Mouse (Mus musculus) neural tube, embryonic 11.5 days (tissue): ENCODE results near the gene Ttc28. TPM values are rescaled to one million over a fixed set of nuclear protein-coding genes. Genes with fewer than 3 reads are reported as not detected.
A peak's percentile ranks its signal among the peaks of the same experiment; 100 is the strongest.
"Not testable (repeated sequence)": the region's sequence is repeated elsewhere in the genome, so short reads cannot be mapped to it uniquely, and the experiment has no call there.

Experiments
- ATAC-seq: fragments of 200-750 bp; cut with Nextera tagmentation; 2 replicates; pipeline ENCODE4 v1.8.0; 2017; ENCODE audit warnings: moderate number of reproducible peaks, mild to moderate bottlenecking, moderate TSS enrichment, moderate library complexity; ENCODE audit not compliant: insufficient read depth, low FRiP score, low TSS enrichment
- DNase-seq: peaks from one replicate; pipeline ENCODE4 v3.0.0-alpha.2; 2015; ENCODE audit warnings: low spot score
- H3K27ac ChIP-seq: fragments of 300-500 bp; sonication (generic); 2 replicates; pipeline ENCODE4 v1.5.1; 2014; ENCODE audit warnings: low read depth, mild to moderate bottlenecking, low read length
- H3K27me3 ChIP-seq: fragments of 300-500 bp; sonication (generic); 2 replicates; pipeline ENCODE4 v1.6.1; 2014; ENCODE audit warnings: mild to moderate bottlenecking, low read length, mixed read lengths; ENCODE audit not compliant: control insufficient read depth, insufficient read depth
- H3K36me3 ChIP-seq: fragments of 300-500 bp; sonication (generic); 2 replicates; pipeline ENCODE4 v1.6.1; 2014; ENCODE audit warnings: mild to moderate bottlenecking, low read length, moderate library complexity, mixed read lengths; ENCODE audit not compliant: control insufficient read depth, insufficient read depth
- H3K4me1 ChIP-seq: fragments of 300-500 bp; sonication (generic); 2 replicates; pipeline ENCODE4 v1.6.1; 2014; ENCODE audit warnings: low read length, mixed read lengths; ENCODE audit not compliant: control insufficient read depth, insufficient read depth
- H3K4me2 ChIP-seq: fragments of 300-500 bp; sonication (generic); 2 replicates; pipeline ENCODE4 v1.6.1; 2014; ENCODE audit warnings: low read depth, mild to moderate bottlenecking, moderate library complexity
- H3K4me3 ChIP-seq: fragments of 300-500 bp; sonication (generic); 2 replicates; pipeline ENCODE4 v1.5.1; 2014; ENCODE audit warnings: low read depth, low read length
- H3K9ac ChIP-seq: fragments of 300-500 bp; sonication (generic); 2 replicates; pipeline ENCODE4 v1.6.1; 2014; ENCODE audit warnings: mild to moderate bottlenecking, low read length
- H3K9me3 ChIP-seq: fragments of 300-500 bp; sonication (generic); 2 replicates; pipeline ENCODE4 v1.6.1; 2016; ENCODE audit warnings: low read length; ENCODE audit not compliant: control insufficient read depth
- WGBS: fragments of 180-500 bp; shearing (Covaris S2); extraction: QIAGEN DNeasy Blood & Tissue Kit; methylation state at CpG from one replicate; pipeline ENCODE4 v1.1.7; 2014; 5-methylcytosine and 5-hydroxymethylcytosine counted together
- polyA plus RNA-seq: library from polyadenylated mRNA; unstranded; fragments of >200 nt; fragmentation: Nextera tagmentation; extraction: Ambion mirVana; gene quantifications from 2 replicates; pipeline ENCODE4 v1.2.1, GENCODE M21; 2014

The Ttc28 gene
- polyA plus RNA-seq, 1 experiment from 2014 or later, result 16.1 TPM

- Histone ChIP-seq H3K36me3 (no peaks in the 10 kb centered on the region), H3K27me3 (no peaks in the 10 kb centered on the region), H3K4me2 (no peak overlapping the region), H3K4me1 (no peaks in the 10 kb centered on the region), H3K4me3 (no peak overlapping the region), H3K9ac (no peak overlapping the region), H3K9me3 (no peaks in the 10 kb centered on the region), H3K27ac (no peak overlapping the region)
- DNase-seq (peak; percentile 54), ATAC-seq (no peak)
These were observed 4.9 kb upstream of the Ttc28 start for GRCm38 (mm10) chr5:110874711-110875110.

GRCm38 (mm10) chr5:110875286-110875685 lies 4.3 kb upstream of the Ttc28 start:
- ATAC-seq (no peak), DNase-seq (no peak)
- no peaks in the 10 kb centered on the region for H3K9me3 ChIP-seq
- peaks cover 2% of the 10 kb centered on the region; the same call in 1 of the 2 replicates for H3K4me1 ChIP-seq
- no peak overlapping the region for H3K9ac ChIP-seq
- 86% methylated on average over 1 of the region's 1 CpGs for WGBS
- H3K4me2 ChIP-seq, result no peak overlapping the region
- H3K27me3 ChIP-seq, result no peaks in the 10 kb centered on the region
- no peaks in the 10 kb centered on the region for H3K36me3 ChIP-seq
- H3K4me3 ChIP-seq, result no peak overlapping the region
- no peak overlapping the region for H3K27ac ChIP-seq

GRCm38 (mm10) chr5:110877666-110878505 lies 1.7 kb upstream of the Ttc28 start:
- H3K4me3 ChIP-seq, result no peak overlapping the region
- WGBS, result 64% methylated on average over 5 of the region's 5 CpGs
- no peak overlapping the region for H3K9ac ChIP-seq
- ATAC-seq, result no peak
- H3K27me3 ChIP-seq, result no peaks in the 10 kb centered on the region
- no peaks in the 10 kb centered on the region for H3K9me3 ChIP-seq
- H3K27ac ChIP-seq, result no peak overlapping the region
- no peak for DNase-seq
- H3K36me3 ChIP-seq, result no peaks in the 10 kb centered on the region
- no peak overlapping the region for H3K4me2 ChIP-seq
- peaks cover 4% of the 10 kb centered on the region; the same call in 1 of the 2 replicates for H3K4me1 ChIP-seq

GRCm38 (mm10) chr5:110878526-110878925 lies 1.1 kb upstream of the Ttc28 start:
- not testable (repeated sequence) for ATAC-seq, H3K36me3 ChIP-seq
- 97% methylated on average over 1 of the region's 1 CpGs for WGBS

GRCm38 (mm10) chr5:110879042-110879441 lies 561 bp upstream of the Ttc28 start:
- DNase-seq (no peak), ATAC-seq (no peak)
- H3K9ac ChIP-seq, result peak overlapping the region; percentile 94
- H3K4me2 ChIP-seq, result peak overlapping the region; percentile 66
- H3K9me3 ChIP-seq, result no peaks in the 10 kb centered on the region
- peaks cover 4% of the 10 kb centered on the region; the same call in 1 of the 2 replicates for H3K4me1 ChIP-seq
- no peak overlapping the region for H3K27ac ChIP-seq
- H3K27me3 ChIP-seq, result no peaks in the 10 kb centered on the region
- no peaks in the 10 kb centered on the region for H3K36me3 ChIP-seq
- WGBS, result 65% methylated on average over 7 of the region's 7 CpGs
- H3K4me3 ChIP-seq, result peak overlapping the region; percentile 81

More at GRCm38 (mm10) chr5:110878526-110878925, 1.1 kb upstream of the Ttc28 start:
- H3K27ac ChIP-seq, H3K4me2 ChIP-seq, H3K4me1 ChIP-seq, H3K27me3 ChIP-seq, H3K4me3 ChIP-seq, DNase-seq, H3K9ac ChIP-seq, H3K9me3 ChIP-seq: not testable (repeated sequence)

GRCm38 (mm10) chr5:110888596-110888995 lies 9.0 kb downstream of the Ttc28 start:
- WGBS, result 88% methylated on average over 4 of the region's 4 CpGs
- DNase-seq, result no peak

GRCm38 (mm10) chr5:110889945-110890344 lies 10.3 kb downstream of the Ttc28 start:
- ATAC-seq, result no peak
- Histone ChIP-seq H3K9me3 (no peaks in the 10 kb centered on the region), H3K4me2 (no peak overlapping the region), H3K9ac (no peak overlapping the region), H3K27ac (no peak overlapping the region), H3K36me3 (peaks cover 2% of the 10 kb centered on the region; the same call in 1 of the 2 replicates), H3K4me1 (no peaks in the 10 kb centered on the region), H3K4me3 (no peak overlapping the region), H3K27me3 (no peaks in the 10 kb centered on the region)
- WGBS, result 81% methylated on average over 1 of the region's 1 CpGs
- no peak for DNase-seq

More at GRCm38 (mm10) chr5:110888596-110888995, 9.0 kb downstream of the Ttc28 start:
- no peak overlapping the region for H3K9ac ChIP-seq
- H3K4me1 ChIP-seq, result no peaks in the 10 kb centered on the region
- H3K36me3 ChIP-seq, result peaks cover 2% of the 10 kb centered on the region; the same call in 1 of the 2 replicates
- H3K4me3 ChIP-seq, result no peak overlapping the region
- ATAC-seq, result no peak
- no peaks in the 10 kb centered on the region for H3K27me3 ChIP-seq
- H3K4me2 ChIP-seq, result no peak overlapping the region
- no peak overlapping the region for H3K27ac ChIP-seq
- H3K9me3 ChIP-seq, result no peaks in the 10 kb centered on the region

GRCm38 (mm10) chr5:110890561-110890960 lies 11.0 kb downstream of the Ttc28 start:
- Histone ChIP-seq H3K9me3 (no peaks in the 10 kb centered on the region), H3K27ac (no peak overlapping the region), H3K36me3 (peaks cover 2% of the 10 kb centered on the region; the same call in 1 of the 2 replicates), H3K9ac (no peak overlapping the region), H3K4me3 (no peak overlapping the region), H3K27me3 (no peaks in the 10 kb centered on the region), H3K4me2 (no peak overlapping the region), H3K4me1 (no peaks in the 10 kb centered on the region)
- WGBS, result 97% methylated on average over 3 of the region's 3 CpGs
- ATAC-seq (no peak), DNase-seq (no peak)
